Mouse (Mus musculus) urinary bladder, postnatal 36 days (tissue): ENCODE data around the gene Zfp664.
A peak's percentile ranks its signal among the peaks of the same experiment; 100 is the strongest.

ENCODE experiments used
- DNase-seq, 2 experiments: peaks; one replicate each; pipeline ENCODE4 v3.0.0; 2022; ENCODE audit warnings: low spot score in 2 of 2, mixed read lengths in 1 of 2

Zfp664 gene

GRCm38 (mm10) chr5:124862013-124862866 lies at the start of gene Zfp664, which contains the start of gene Ccdc92:
Gene Zfp664, plus strand, starts transcription at chr5:124862691.
Gene Ccdc92, minus strand, starts transcription at chr5:124862424.
- peak; percentile 92 to 96 for DNase-seq

DNA sequence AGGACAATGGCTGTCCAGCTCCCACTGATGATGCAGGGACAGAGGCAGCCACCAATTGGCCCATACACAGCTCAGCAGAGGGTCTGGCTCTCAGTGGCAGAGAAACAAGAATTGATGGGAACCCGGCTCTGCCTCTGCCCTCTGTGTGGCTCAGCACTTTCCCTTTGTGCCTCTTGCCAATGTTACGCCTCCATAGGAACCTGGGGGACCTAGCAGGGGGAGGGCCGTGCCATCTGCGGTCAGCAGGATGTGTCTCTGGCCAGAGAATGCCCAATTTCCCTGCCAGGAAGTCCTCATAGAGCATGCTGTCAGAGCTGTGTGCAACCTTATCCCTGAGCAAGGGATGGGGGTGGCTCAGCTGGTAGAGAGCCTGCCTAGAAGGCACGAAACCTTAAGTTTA lies 47.7 kb upstream of the Zfp664 start:
- no peak for DNase-seq

- DNase-seq: no peak
Measured at GRCm38 (mm10) chr5:124817050-124817449, 45.4 kb upstream of the Zfp664 start.

- no peak for DNase-seq
Measured at GRCm38 (mm10) chr5:124822128-124822894, 40.2 kb upstream of the Zfp664 start.

GRCm38 (mm10) chr5:124830331-124830730 lies 32.2 kb upstream of the Zfp664 start:
- no peak for DNase-seq

- DNase-seq: no peak
Measured at GRCm38 (mm10) chr5:124835218-124835617, 27.3 kb upstream of the Zfp664 start.

DNA sequence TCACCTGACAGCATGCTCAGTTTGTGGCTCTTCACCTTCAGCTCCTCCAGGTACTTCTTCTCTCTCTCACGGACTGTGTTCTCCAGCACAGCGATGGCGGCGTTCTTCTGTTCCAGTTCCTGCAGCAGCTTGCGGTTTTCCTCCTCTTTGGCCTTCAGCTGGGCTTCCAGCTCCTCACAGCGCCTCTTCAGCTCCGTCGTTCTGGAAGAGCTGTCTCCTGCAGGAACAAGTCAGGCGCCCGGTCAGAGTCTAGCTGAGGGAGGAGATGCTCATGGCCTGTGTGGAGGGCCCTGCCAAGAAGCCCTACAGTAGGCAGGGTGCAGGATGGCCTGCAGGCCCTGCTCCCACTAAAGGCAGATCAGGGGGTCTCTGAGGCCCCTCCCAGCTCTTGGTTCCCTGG lies 26.4 kb upstream of the Zfp664 start:
- DNase-seq: no peak

- DNase-seq: no peak
Measured at GRCm38 (mm10) chr5:124836621-124837020, 25.9 kb upstream of the Zfp664 start.

DNA sequence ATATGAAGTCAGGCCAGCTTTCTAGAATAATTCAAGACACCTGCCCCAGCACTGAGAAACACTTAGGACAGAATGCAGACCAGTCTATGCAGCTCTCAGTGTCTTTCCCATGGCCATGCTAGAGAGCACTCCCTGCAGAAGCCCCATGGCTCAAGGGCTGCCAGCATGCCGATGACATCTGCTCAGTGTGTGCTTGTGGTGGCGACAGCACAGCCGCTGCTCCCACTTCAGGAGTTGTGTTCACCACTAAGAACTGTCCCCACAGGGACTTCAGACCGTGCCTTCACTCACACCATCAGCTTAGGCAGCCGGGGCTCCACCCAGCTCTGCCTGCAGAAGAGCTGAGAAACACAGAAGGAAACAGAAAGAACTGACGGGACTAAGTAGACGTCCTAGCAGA lies 22.3 kb upstream of the Zfp664 start:
- DNase-seq: no peak

DNA sequence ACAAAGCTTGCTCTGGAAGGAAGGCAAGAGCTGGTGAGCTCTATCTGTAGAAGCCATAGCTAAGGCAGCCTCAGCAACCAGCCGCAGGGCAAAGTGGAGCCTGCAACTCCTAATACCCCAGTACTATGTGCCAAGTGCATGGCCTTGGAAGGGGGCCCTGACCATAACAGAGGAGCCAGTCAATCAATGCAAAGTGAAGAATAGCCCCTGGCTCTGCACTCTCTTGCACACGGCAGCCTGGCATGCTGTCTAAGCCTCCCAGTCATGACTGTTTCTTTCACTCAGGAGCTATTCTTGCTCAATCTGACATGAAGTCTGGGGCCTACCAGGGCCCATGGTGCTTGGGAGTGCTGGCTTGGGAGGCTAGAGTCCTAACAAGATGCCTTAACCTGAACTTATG lies 21.8 kb upstream of the Zfp664 start:
- no peak for DNase-seq

- peak in 1 of 2 experiments; percentile 16 for DNase-seq
Measured at GRCm38 (mm10) chr5:124843386-124843785, 19.1 kb upstream of the Zfp664 start.

GRCm38 (mm10) chr5:124844929-124845328 lies 17.6 kb upstream of the Zfp664 start:
- DNase-seq: no peak

- no peak for DNase-seq
Measured at GRCm38 (mm10) chr5:124847014-124847413, 15.5 kb upstream of the Zfp664 start.

- DNase-seq: no peak
Measured at GRCm38 (mm10) chr5:124848994-124849393, 13.5 kb upstream of the Zfp664 start.

DNA sequence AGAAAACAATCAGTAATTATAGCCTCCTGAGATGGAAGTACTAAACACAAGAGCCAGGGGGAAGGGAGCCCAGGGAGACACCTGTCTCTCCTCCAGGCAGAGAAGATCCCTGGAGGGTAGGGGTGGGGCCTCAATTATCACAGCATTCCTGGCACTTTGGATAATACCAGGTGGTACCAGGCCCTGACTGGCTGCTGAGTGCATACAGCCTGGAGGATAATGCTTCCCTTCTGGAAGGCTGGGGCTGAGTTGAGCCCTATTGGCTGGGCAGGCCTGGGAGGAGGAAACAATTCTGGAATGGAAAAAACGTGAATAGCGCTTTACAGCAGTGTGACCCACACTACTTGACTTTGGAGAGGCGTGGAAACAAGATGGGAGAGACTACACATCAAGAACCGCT lies 10.9 kb upstream of the Zfp664 start:
- no peak for DNase-seq

DNA sequence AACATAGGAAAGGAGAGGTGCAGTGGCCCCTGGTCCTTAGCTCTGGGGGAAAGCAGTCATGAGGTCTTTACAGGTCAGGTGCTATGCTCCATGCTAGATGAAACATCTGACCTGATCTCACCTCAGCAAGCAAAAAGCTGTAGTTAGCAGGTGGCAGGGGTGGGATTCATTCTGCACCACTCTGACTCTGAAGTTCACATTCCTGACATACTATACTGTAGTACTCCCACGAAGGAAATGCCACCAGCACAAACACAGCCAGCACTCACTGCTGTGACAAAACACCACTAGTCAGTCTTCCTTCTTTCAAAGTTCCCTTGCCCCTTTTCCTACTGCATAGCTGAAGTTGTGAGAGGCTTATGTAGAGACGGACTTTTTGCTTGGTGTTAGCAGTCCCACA lies 10.2 kb upstream of the Zfp664 start:
- no peak for DNase-seq

DNA sequence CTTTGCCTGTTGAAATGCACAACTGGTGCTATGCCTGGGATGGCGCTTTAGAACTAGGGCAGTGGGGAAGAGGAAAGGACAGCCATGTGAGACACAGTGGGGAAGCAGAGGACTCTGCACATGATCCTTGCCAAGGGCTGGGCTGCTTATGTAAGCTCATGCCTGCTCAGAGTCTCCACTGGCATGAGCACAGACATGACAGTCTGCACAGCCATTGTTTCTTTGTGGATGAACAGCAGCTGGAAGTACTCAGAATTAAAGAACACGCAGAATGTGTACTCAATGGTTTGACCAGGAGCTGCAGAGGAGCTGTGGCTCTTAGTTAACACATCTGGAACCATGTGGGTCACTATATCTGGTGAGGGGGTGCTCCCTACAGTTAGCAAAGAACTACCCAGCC lies 9.4 kb upstream of the Zfp664 start:
- no peak for DNase-seq

DNA sequence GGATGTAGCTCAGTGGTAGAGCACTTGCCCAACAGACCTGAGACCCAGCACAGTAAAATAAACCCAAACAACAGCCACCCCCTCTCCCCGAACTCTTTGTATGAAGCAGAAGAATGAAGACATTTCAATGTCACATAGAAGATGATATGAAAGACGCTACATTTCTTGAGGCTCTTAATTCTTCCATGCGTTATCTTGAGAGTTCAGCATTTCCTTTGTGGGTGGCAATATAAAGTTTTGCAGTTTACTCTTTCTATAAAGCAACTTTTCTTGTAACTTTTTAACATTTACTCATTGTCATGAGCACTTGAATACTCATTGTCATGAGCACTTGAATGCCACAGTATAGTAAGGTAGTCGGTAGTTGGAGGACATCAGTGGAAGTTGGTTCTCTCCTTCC lies 8.3 kb upstream of the Zfp664 start:
- no peak for DNase-seq

DNA sequence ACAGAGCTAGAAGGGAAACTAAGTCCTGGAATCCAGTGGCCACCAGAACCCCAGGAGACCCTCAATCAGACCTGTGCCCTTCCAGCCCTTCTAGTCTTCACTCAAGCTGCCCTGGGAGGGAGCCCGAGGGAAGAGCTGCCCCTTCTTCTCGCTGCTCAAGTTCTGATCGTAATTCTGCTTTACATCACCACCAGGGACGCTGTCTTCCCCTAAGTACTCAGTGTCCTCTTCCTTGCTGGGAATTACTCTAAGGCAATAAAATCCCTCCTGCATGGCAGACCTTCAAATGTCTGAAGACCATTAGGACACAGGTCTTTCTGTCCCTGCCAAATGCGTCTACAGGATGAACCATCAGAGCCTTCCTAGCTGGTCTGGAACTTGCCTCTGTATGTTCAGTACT lies 2.5 kb upstream of the Zfp664 start:
- no peak for DNase-seq

- peak; percentile 11 to 13 for DNase-seq
Measured at GRCm38 (mm10) chr5:124861463-124861862, 1.0 kb upstream of the Zfp664 start.

- DNase-seq: peak; percentile 16 to 18
Measured at GRCm38 (mm10) chr5:124862871-124863741, 615 bp downstream of the Zfp664 start.

GRCm38 (mm10) chr5:124868981-124869380 lies 6.5 kb downstream of the Zfp664 start:
- DNase-seq: peak; percentile 37 to 60
